Mouse (Mus musculus): ENCODE data around the gene C5ar1. TPM values are rescaled to one million over a fixed set of nuclear protein-coding genes. Genes with fewer than 3 reads are reported as not detected.

Gene C5ar1
- total and polyA plus RNA-seq, 2 experiments from 2014 or later, result 1.4 TPM

GRCm38 (mm10) chr7:16297616-16298015 is 38.3 kb upstream of the C5ar1 start:
- H3K9me3 ChIP-seq (ENCODE audit: low read length), result no peaks in the 10 kb centered on the region
- no peak for ATAC-seq (ENCODE audit: low FRiP score)
- no peak for DNase-seq (ENCODE audit: low spot score)
- no peak overlapping the region for H3K9ac ChIP-seq (replicated peaks; ENCODE audit: low read length, poor library complexity, severe bottlenecking)
- H3K36me3 ChIP-seq (ENCODE audit: insufficient read depth, low read length), result no peaks in the 10 kb centered on the region
- 0 out of 2 replicates have a peak overlapping the region, but pooled peaks have one; percentile 34 for H3K4me3 ChIP-seq (ENCODE audit: low read depth, low read length)
- 71% methylated on average over 2 of the region's 2 CpGs for WGBS
- no peak overlapping the region for H3K4me2 ChIP-seq (ENCODE audit: low read depth, low read length, poor library complexity, severe bottlenecking)
- H3K4me1 ChIP-seq (ENCODE audit: insufficient read depth, low read length), result peaks cover 4% of the 10 kb centered on the region; the same call in 1 of the 2 replicates
- TF ChIP-seq CTCF (IDR thresholded peaks at IDR 0.05), result no peak
- H3K27me3 ChIP-seq (ENCODE audit: insufficient read depth, low read length), result no peaks in the 10 kb centered on the region
- H3K27ac ChIP-seq (ENCODE audit: low read depth, low read length), result no peak overlapping the region

GRCm38 (mm10) chr7:16296766-16297390 is 37.5 kb upstream of the C5ar1 start:
- H3K27me3 ChIP-seq (ENCODE audit: insufficient read depth, low read length), result no peaks in the 10 kb centered on the region
- peak overlapping the region; percentile 55; the same call in 1 of the 2 replicates for H3K27ac ChIP-seq (ENCODE audit: low read depth, low read length)
- peak; percentile 48 for TF ChIP-seq CTCF (IDR thresholded peaks at IDR 0.05)
- ATAC-seq (ENCODE audit: low FRiP score), result peak; percentile 31
- H3K9ac ChIP-seq (replicated peaks; ENCODE audit: low read length, poor library complexity, severe bottlenecking), result peak overlapping the region; percentile 42
- peaks cover 4% of the 10 kb centered on the region; the same call in 1 of the 2 replicates for H3K4me1 ChIP-seq (ENCODE audit: insufficient read depth, low read length)
- peak; percentile 92 for DNase-seq (ENCODE audit: low spot score)
- peak overlapping the region; percentile 34 for H3K4me3 ChIP-seq (ENCODE audit: low read depth, low read length)
- H3K9me3 ChIP-seq (ENCODE audit: low read length), result no peaks in the 10 kb centered on the region
- WGBS, result under 1% methylated on average over 20 of the region's 22 CpGs
- peak overlapping the region; percentile 58 for H3K4me2 ChIP-seq (ENCODE audit: low read depth, low read length, poor library complexity, severe bottlenecking)
- H3K36me3 ChIP-seq (ENCODE audit: insufficient read depth, low read length), result no peaks in the 10 kb centered on the region

- Histone ChIP-seq H3K4me3 (ENCODE audit: low read depth, low read length) (no peak overlapping the region; the same call in 1 of the 2 replicates), H3K9me3 (ENCODE audit: low read length) (no peaks in the 10 kb centered on the region), H3K4me2 (ENCODE audit: low read depth, low read length, poor library complexity, severe bottlenecking) (peak overlapping the region; percentile 77), H3K27ac (ENCODE audit: low read depth, low read length) (0 out of 2 replicates have a peak overlapping the region, but pooled peaks have one; percentile 19), H3K9ac (replicated peaks; ENCODE audit: low read length, poor library complexity, severe bottlenecking) (no peak overlapping the region), H3K27me3 (ENCODE audit: insufficient read depth, low read length) (no peaks in the 10 kb centered on the region), H3K4me1 (ENCODE audit: insufficient read depth, low read length) (peaks cover 4% of the 10 kb centered on the region; the same call in 1 of the 2 replicates), H3K36me3 (ENCODE audit: insufficient read depth, low read length) (no peaks in the 10 kb centered on the region)
- 42% methylated on average over 2 of the region's 2 CpGs for WGBS
- DNase-seq (ENCODE audit: low spot score) (no peak), ATAC-seq (ENCODE audit: low FRiP score) (no peak)
- no peak for TF ChIP-seq CTCF (IDR thresholded peaks at IDR 0.05)
Observed at GRCm38 (mm10) chr7:16296146-16296545, 36.8 kb upstream of the C5ar1 start.

GRCm38 (mm10) chr7:16295321-16295900 is 36.1 kb upstream of the C5ar1 start:
- peak overlapping the region; percentile 42 for H3K9ac ChIP-seq (replicated peaks; ENCODE audit: low read length, poor library complexity, severe bottlenecking)
- H3K27ac ChIP-seq (ENCODE audit: low read depth, low read length), result peak overlapping the region; percentile 80
- H3K4me1 ChIP-seq (ENCODE audit: insufficient read depth, low read length), result peaks cover 4% of the 10 kb centered on the region; the same call in 1 of the 2 replicates
- peak overlapping the region; percentile 37 for H3K4me3 ChIP-seq (ENCODE audit: low read depth, low read length)
- no peaks in the 10 kb centered on the region for H3K27me3 ChIP-seq (ENCODE audit: insufficient read depth, low read length)
- no peaks in the 10 kb centered on the region for H3K36me3 ChIP-seq (ENCODE audit: insufficient read depth, low read length)
- no peak for TF ChIP-seq CTCF (IDR thresholded peaks at IDR 0.05)
- H3K4me2 ChIP-seq (ENCODE audit: low read depth, low read length, poor library complexity, severe bottlenecking), result peak overlapping the region; percentile 77
- no peaks in the 10 kb centered on the region for H3K9me3 ChIP-seq (ENCODE audit: low read length)
- ATAC-seq (ENCODE audit: low FRiP score), result peak; percentile 35
- WGBS, result 2% methylated on average over 39 of the region's 41 CpGs
- peak; percentile 83 for DNase-seq (ENCODE audit: low spot score)

GRCm38 (mm10) chr7:16294837-16295236 is 35.5 kb upstream of the C5ar1 start:
- under 1% methylated on average over 23 of the region's 23 CpGs for WGBS
- Histone ChIP-seq H3K4me3 (ENCODE audit: low read depth, low read length) (peak overlapping the region; percentile 37), H3K27ac (ENCODE audit: low read depth, low read length) (peak overlapping the region; percentile 80), H3K4me1 (ENCODE audit: insufficient read depth, low read length) (peaks cover 4% of the 10 kb centered on the region; the same call in 1 of the 2 replicates), H3K36me3 (ENCODE audit: insufficient read depth, low read length) (no peaks in the 10 kb centered on the region), H3K9ac (replicated peaks; ENCODE audit: low read length, poor library complexity, severe bottlenecking) (peak overlapping the region; percentile 42), H3K9me3 (ENCODE audit: low read length) (no peaks in the 10 kb centered on the region), H3K27me3 (ENCODE audit: insufficient read depth, low read length) (no peaks in the 10 kb centered on the region), H3K4me2 (ENCODE audit: low read depth, low read length, poor library complexity, severe bottlenecking) (peak overlapping the region; percentile 77)
- ATAC-seq (ENCODE audit: low FRiP score) (peak; percentile 62), DNase-seq (ENCODE audit: low spot score) (peak; percentile 93)
- TF ChIP-seq CTCF (IDR thresholded peaks at IDR 0.05), result peak; percentile 94

- H3K36me3 ChIP-seq (ENCODE audit: insufficient read depth, low read length), result no peaks in the 10 kb centered on the region
- no peaks in the 10 kb centered on the region for H3K27me3 ChIP-seq (ENCODE audit: insufficient read depth, low read length)
- peak; percentile 64 for DNase-seq (ENCODE audit: low spot score)
- H3K4me3 ChIP-seq (ENCODE audit: low read depth, low read length), result no peak overlapping the region
- peak; percentile 38 for ATAC-seq (ENCODE audit: low FRiP score)
- H3K9ac ChIP-seq (replicated peaks; ENCODE audit: low read length, poor library complexity, severe bottlenecking), result no peak overlapping the region
- peaks cover 4% of the 10 kb centered on the region; the same call in 1 of the 2 replicates for H3K4me1 ChIP-seq (ENCODE audit: insufficient read depth, low read length)
- peak; percentile 40; the same call in 1 of the 2 replicates for TF ChIP-seq CTCF (IDR thresholded peaks at IDR 0.05)
- no peak overlapping the region for H3K27ac ChIP-seq (ENCODE audit: low read depth, low read length)
- H3K9me3 ChIP-seq (ENCODE audit: low read length), result no peaks in the 10 kb centered on the region
- peak overlapping the region; percentile 77; the same call in 1 of the 2 replicates for H3K4me2 ChIP-seq (ENCODE audit: low read depth, low read length, poor library complexity, severe bottlenecking)
- 31% methylated on average over 4 of the region's 4 CpGs for WGBS
Observed at GRCm38 (mm10) chr7:16294346-16294745, 35.0 kb upstream of the C5ar1 start.
